Mouse (Mus musculus): Measurements from ENCODE around the gene Cipc.
A peak's percentile ranks its signal among the peaks of the same experiment; 100 is the strongest.

Cipc gene

DNA sequence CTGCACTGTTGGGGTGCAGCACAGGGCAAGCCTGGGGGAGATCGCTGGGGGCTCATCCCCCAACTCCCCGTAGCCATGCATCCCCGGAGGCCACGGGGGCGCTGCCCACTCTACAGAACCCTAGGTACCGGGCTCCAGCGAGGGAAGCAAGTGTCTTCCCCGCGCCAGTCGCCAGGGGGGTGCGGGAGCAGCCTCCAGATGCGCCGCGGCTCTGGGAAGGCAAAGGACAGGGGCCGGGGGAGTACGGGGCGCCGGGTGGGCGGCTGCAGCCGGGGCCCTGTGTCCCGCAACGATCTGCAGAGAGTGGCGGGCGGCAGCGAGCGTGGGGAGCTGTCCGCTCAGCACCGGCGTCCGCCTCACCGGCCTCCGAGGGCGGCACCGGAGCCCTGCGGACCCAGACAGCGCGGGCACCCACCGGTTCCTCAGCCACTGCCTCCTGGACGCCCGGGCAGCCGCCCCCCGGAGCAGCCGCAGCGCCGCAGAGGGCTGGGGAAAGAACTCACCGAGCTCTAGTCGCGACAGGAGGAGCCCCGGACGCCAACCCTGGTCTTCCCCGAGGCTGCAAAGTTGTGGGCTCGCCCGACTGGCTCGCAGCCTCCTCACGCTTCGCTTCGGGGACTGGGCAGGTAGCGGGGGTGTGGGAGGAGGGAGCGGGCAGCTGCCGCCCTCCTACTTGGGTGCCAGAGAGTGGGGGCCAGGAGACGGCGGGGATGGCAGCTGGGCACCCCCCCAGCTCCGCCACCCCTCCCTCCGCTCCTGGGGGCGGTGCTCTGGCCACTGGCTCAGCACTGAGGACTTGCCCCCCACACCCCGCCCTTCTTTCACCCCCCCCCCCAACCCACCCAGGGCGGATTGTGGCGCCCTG, 43.3 kb downstream of the Cipc start, which contains the start of gene Zdhhc22:
Gene Zdhhc22, minus strand, starts transcription at position 541 of the 865 bp plus-strand sequence.
- peak; percentile 61 for DNase-seq (ENCODE audit: extremely low spot score)

DNA sequence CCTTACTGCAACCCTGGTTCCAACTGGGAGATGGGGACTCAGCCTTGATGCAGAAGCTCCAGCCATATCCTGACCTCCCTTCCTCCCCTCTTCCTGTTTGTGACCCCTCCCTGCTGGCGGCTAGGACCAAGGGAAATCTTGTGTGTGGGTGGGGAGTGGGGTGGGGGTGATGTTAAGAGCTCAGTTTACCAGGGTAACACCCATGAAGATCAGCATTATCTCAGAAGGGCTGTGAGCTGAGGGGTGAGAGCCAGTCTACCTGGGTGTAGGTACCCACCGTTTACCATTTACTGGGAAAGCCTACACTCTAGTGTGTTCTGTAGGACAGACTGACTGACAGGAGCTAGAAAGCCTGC, 43.9 kb downstream of the Cipc start:
- no peak for DNase-seq (ENCODE audit: extremely low spot score)

DNA sequence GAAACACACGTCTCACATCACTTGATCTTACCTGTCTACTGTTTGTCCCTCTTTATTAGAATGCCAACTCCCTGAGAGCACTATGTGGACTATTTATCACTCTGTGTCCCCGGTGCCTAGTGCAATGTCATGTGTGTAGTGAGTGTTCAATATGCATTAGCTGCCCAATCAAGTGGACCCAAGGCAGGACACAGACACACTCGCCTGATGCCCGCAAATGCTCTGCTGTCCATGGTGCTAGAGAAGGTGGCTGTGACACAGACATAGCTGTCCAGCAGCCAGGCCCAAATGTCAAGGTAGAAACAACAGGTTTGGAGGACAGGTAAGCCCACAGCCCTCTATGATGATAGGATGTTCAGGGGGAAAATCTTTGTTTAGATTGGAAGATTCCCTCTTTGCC, 47.3 kb downstream of the Cipc start:
- DNase-seq (ENCODE audit: extremely low spot score): peak; percentile 33

GRCm38 (mm10) chr12:86994776-86995175, 47.9 kb downstream of the Cipc start:
- DNase-seq (ENCODE audit: extremely low spot score): no peak

DNA sequence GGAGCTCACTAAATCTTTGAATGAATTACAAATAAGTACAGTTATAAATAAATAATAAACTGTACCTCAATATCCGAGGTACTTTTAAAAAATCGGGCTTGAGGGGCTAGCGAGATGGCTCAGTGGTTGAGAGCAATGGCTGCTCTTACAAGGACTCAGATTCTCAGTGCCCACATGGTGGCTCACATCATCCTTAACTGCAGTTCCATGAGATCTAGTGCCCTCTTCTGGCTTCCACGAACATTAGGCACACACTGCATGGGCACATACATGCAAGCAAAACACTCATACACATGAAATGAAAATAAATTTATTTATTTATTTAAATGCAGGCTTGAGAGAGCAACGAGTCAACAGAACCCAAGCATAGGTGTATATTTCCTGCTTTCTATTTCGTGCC, 49.1 kb downstream of the Cipc start:
- no peak for DNase-seq (ENCODE audit: extremely low spot score)

GRCm38 (mm10) chr12:86998699-86999098, 51.9 kb downstream of the Cipc start:
- DNase-seq (ENCODE audit: extremely low spot score): no peak

DNA sequence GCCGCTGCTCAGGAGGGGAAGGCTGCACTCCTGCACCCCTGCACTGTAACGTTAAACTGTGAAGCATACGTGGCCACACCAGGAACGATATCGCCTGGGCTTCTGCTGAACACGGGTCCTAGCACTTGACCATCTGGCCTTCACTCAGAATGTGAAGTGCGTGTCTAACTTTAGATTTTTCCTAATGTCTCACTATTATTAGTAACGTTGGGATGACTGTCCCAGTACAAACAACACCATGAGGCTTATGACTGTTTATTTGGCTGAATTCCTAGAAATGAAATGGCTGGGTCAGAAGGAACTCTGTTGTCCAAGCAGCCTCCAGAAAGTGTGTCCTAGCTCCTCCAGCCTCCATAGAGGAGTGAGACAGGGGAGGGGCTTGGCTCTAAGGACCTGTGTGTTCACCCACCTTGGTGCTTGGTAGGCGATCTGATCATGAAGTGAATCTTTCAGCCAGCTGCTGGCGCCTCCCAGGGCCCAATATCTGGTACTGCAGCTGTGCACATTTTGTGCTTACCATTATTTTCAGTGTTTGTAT, 52.5 kb downstream of the Cipc start:
- DNase-seq (ENCODE audit: extremely low spot score): no peak

- no peak for DNase-seq (ENCODE audit: extremely low spot score)
These were observed 53.5 kb downstream of the Cipc start for GRCm38 (mm10) chr12:87000151-87000839.

- no peak for DNase-seq (ENCODE audit: extremely low spot score)
These were observed 54.0 kb downstream of the Cipc start for GRCm38 (mm10) chr12:87000840-87001176.

GRCm38 (mm10) chr12:87002209-87002608, 55.4 kb downstream of the Cipc start:
- no peak for DNase-seq (ENCODE audit: extremely low spot score)

DNA sequence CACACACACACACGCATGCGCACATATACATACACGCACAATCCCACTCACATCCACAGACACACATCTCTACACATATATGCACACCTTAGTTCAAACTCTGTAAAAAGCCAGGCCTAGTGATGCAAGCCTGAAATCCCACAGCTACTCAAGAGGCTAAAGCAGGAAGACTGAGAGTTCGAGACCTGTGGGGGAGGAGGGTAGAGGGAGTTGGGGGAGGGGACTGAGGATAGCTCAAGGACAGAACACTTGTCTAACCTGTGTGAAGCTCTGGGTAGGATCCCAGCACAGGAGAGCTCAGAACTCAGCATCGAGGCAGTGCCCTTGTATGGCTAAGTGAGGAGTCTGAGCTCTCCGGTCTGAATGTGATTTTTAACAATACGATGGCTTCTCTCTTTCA, 56.0 kb downstream of the Cipc start:
- no peak for DNase-seq (ENCODE audit: extremely low spot score)

GRCm38 (mm10) chr12:87003606-87004005, 56.8 kb downstream of the Cipc start:
- DNase-seq (ENCODE audit: extremely low spot score): no peak

GRCm38 (mm10) chr12:87004596-87004995, 57.8 kb downstream of the Cipc start:
- no peak for DNase-seq (ENCODE audit: extremely low spot score)
